Mouse (Mus musculus): ENCODE data around the gene Glis2. TPM values are rescaled to one million over a fixed set of nuclear protein-coding genes. Genes with fewer than 3 reads are reported as not detected.

Gene Glis2
- polyA plus RNA-seq, 1 experiment from 2014 or later = 31.3 TPM

DNA sequence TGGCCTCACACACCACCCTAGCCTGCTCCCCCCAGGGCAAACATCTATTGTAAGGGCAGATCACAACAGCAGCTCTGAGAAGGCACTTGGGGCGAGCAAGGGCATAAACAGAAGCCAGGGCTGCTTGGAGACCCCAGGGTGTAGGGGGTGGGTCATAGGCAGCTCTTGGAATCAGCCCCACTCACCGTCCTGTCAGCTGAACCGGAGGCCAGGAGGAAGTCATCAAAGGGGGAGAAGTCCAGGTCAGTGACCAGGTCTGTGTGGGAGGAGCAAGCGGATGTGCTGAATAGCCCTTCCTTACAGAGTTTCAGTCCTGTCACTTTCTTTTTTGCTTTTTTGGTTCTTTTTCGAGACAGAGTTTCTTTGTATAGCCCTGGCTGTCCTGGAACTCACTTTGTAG, 75.8 kb downstream of the Glis2 start:
- H3K4me1 ChIP-seq (replicated peaks; ENCODE audit: control insufficient read depth, insufficient read depth, low read length) = no peaks in the 10 kb centered on the region
- DNase-seq (ENCODE audit: low spot score) (no peak), ATAC-seq (replicated peaks; ENCODE audit: low FRiP score) (no peak)
- H3K27me3 ChIP-seq (ENCODE audit: control insufficient read depth, insufficient read depth, low read length) = no peaks in the 10 kb centered on the region
- H3K27ac ChIP-seq (ENCODE audit: low read depth, low read length) = no peak overlapping the region
- no peaks in the 10 kb centered on the region for H3K9me3 ChIP-seq (ENCODE audit: control insufficient read depth, low read length)
- H3K36me3 ChIP-seq (ENCODE audit: control insufficient read depth, insufficient read depth, low read length) = no peaks in the 10 kb centered on the region
- H3K4me2 ChIP-seq (ENCODE audit: low read depth, low read length, severe bottlenecking) = no peak overlapping the region
- no peak overlapping the region for H3K4me3 ChIP-seq (ENCODE audit: low read depth, low read length)
- H3K9ac ChIP-seq (ENCODE audit: low read length) = no peak overlapping the region
- 72% methylated on average over 5 of the region's 5 CpGs for WGBS

DNA sequence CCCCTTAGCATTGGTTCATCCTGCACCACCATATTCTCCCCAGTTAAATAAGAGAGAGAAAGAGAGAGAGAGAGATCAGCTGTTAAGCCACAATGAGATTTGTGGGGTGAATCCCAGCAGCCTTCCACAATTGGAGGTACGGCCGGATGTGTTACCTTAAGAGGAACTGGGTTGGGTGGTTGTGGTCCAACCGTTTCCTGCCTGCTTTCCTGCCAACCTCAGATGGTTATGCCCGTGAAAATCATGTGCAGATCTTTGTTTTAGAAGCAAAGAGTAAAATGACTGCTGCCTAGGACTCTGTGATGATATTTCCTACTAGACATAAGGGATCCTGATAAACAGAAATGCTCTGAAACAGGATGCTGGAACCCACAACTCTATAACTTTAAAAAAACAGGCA, 79.6 kb downstream of the Glis2 start:
- H3K4me2 ChIP-seq (ENCODE audit: low read depth, low read length, severe bottlenecking) = no peak overlapping the region
- no peaks in the 10 kb centered on the region; the same call in 1 of the 2 replicates for H3K36me3 ChIP-seq (ENCODE audit: control insufficient read depth, insufficient read depth, low read length)
- no peaks in the 10 kb centered on the region for H3K27me3 ChIP-seq (ENCODE audit: control insufficient read depth, insufficient read depth, low read length)
- 87% methylated on average over 4 of the region's 4 CpGs for WGBS
- no peak overlapping the region for H3K27ac ChIP-seq (ENCODE audit: low read depth, low read length)
- DNase-seq (ENCODE audit: low spot score) = no peak
- no peak overlapping the region for H3K4me3 ChIP-seq (ENCODE audit: low read depth, low read length)
- no peak for ATAC-seq (replicated peaks; ENCODE audit: low FRiP score)
- no peak overlapping the region for H3K9ac ChIP-seq (ENCODE audit: low read length)
- H3K4me1 ChIP-seq (replicated peaks; ENCODE audit: control insufficient read depth, insufficient read depth, low read length) = peaks cover 6% of the 10 kb centered on the region; the same call in 1 of the 2 replicates
- H3K9me3 ChIP-seq (ENCODE audit: control insufficient read depth, low read length) = no peaks in the 10 kb centered on the region

Other genes starting within 250 kb of the Glis2 start
- 0.84 and 0.96 TPM in 2 replicates for gene Adcy9, start 174.2 kb upstream of the Glis2 start, polyA plus RNA-seq (2014; fragmentation: Nextera tagmentation; extraction: Ambion mirVana)
- 23.3 and 23.7 TPM in 2 replicates for gene Srl, start 52.9 kb upstream of the Glis2 start, polyA plus RNA-seq (2014; fragmentation: Nextera tagmentation; extraction: Ambion mirVana)
- gene Tfap4, start 34.9 kb upstream of the Glis2 start, polyA plus RNA-seq (2014; fragmentation: Nextera tagmentation; extraction: Ambion mirVana) = 27.7 and 28.6 TPM in 2 replicates
- gene Pam16, start 30.3 kb downstream of the Glis2 start, polyA plus RNA-seq (2014; fragmentation: Nextera tagmentation; extraction: Ambion mirVana) = 87.4 and 91.4 TPM in 2 replicates
- gene Vasn, start 45.2 kb downstream of the Glis2 start, polyA plus RNA-seq (2014; fragmentation: Nextera tagmentation; extraction: Ambion mirVana) = 7.6 and 7.7 TPM in 2 replicates
- gene Dnaja3, start 45.3 kb downstream of the Glis2 start, polyA plus RNA-seq (2014; fragmentation: Nextera tagmentation; extraction: Ambion mirVana) = 57.7 and 60.7 TPM in 2 replicates
- gene Coro7, start 85.1 kb downstream of the Glis2 start, polyA plus RNA-seq (2014; fragmentation: Nextera tagmentation; extraction: Ambion mirVana) = 20.5 and 23.3 TPM in 2 replicates
- 212 and 220 TPM in 2 replicates for gene Nmral1, start 124.6 kb downstream of the Glis2 start, polyA plus RNA-seq (2014; fragmentation: Nextera tagmentation; extraction: Ambion mirVana)
- gene Hmox2, start 131.6 kb downstream of the Glis2 start, polyA plus RNA-seq (2014; fragmentation: Nextera tagmentation; extraction: Ambion mirVana) = 74.3 and 80.3 TPM in 2 replicates
- 107 and 109 TPM in 2 replicates for gene Cdip1, start 195.6 kb downstream of the Glis2 start, polyA plus RNA-seq (2014; fragmentation: Nextera tagmentation; extraction: Ambion mirVana)
- 0.36 TPM in 1 of 2 replicates, not detected in the other for gene 4930562C15Rik, start 240.7 kb downstream of the Glis2 start, polyA plus RNA-seq (2014; fragmentation: Nextera tagmentation; extraction: Ambion mirVana)

All from forebrain, embryonic 11.5 days (tissue).